Mouse (Mus musculus): ENCODE measurements around the gene Hoxd8. TPM values are rescaled to one million over a fixed set of nuclear protein-coding genes. Genes with fewer than 3 reads are reported as not detected.

Hoxd8 gene
- total RNA-seq, 2 experiments from 2014 or later, result 1.1 to 1.3 TPM

GRCm38 (mm10) chr2:74668370-74669229 is 35.8 kb upstream of the Hoxd8 start:
- DNase-seq, result no peak
- intact Hi-C loops (cut with DNase I), result no loop called here

- no peak for DNase-seq
- intact Hi-C loops (cut with DNase I), result no loop called here
Measured at GRCm38 (mm10) chr2:74669230-74669578, 35.2 kb upstream of the Hoxd8 start.

- DNase-seq, result no peak
- intact Hi-C loops (cut with DNase I), result loop anchor here (5.0 kb wide), 2 partner anchors 602 to 1087 kb away; partner anchors contain the start of gene Chrna1
Measured at GRCm38 (mm10) chr2:74669650-74670235, 34.7 kb upstream of the Hoxd8 start.

GRCm38 (mm10) chr2:74670632-74671188 is 33.7 kb upstream of the Hoxd8 start:
- intact Hi-C loops (cut with DNase I), result loop anchor here (5.0 kb wide), 2 partner anchors 603 to 1088 kb away; partner anchors contain the start of gene Chrna1
- DNase-seq, result no peak

GRCm38 (mm10) chr2:74671847-74672246 is 32.6 kb upstream of the Hoxd8 start:
- no peak for DNase-seq
- intact Hi-C loops (cut with DNase I), result loop anchor here (5.0 kb wide), 2 partner anchors 605 to 1090 kb away; partner anchors contain the start of gene Chrna1

- peak in 1 of 2 experiments; percentile 59 for DNase-seq
- intact Hi-C loops (cut with DNase I), result loop anchor here (1.0 to 5.0 kb wide), 3 partner anchors 605 to 1090 kb away; partner anchors contain the start of gene Chrna1
Measured at GRCm38 (mm10) chr2:74672481-74673362, 31.7 kb upstream of the Hoxd8 start.

GRCm38 (mm10) chr2:74673835-74674425 is 30.5 kb upstream of the Hoxd8 start:
- intact Hi-C loops (cut with DNase I), result loop anchor here (1.0 to 5.0 kb wide), 3 partner anchors 607 to 1092 kb away; partner anchors contain the start of gene Chrna1
- no peak for DNase-seq

GRCm38 (mm10) chr2:74674881-74675665 is 29.3 kb upstream of the Hoxd8 start, which contains the start of gene Hoxd12:
TSS of gene Hoxd12 (plus strand) at chr2:74675013.
- intact Hi-C loops (cut with DNase I), result loop anchor here (5.0 kb wide), 2 partner anchors 608 to 1093 kb away; partner anchors contain the start of gene Chrna1

GRCm38 (mm10) chr2:74675666-74676282 is 28.6 kb upstream of the Hoxd8 start:
- intact Hi-C loops (cut with DNase I), result no loop called here
- no peak for DNase-seq

More at GRCm38 (mm10) chr2:74674881-74675665, 29.3 kb upstream of the Hoxd8 start, which contains the start of gene Hoxd12:
- DNase-seq, result no peak

GRCm38 (mm10) chr2:74676376-74677052 is 27.9 kb upstream of the Hoxd8 start:
- intact Hi-C loops (cut with DNase I), result no loop called here
- no peak for DNase-seq

GRCm38 (mm10) chr2:74677106-74677505 is 27.3 kb upstream of the Hoxd8 start:
- intact Hi-C loops (cut with DNase I), result no loop called here
- no peak for DNase-seq

GRCm38 (mm10) chr2:74678891-74679595 is 25.4 kb upstream of the Hoxd8 start, which contains the start of gene Hoxd11:
TSS of gene Hoxd11 (plus strand) at chr2:74679557.
- no peak for DNase-seq
- intact Hi-C loops (cut with DNase I), result no loop called here

- no peak for DNase-seq
- intact Hi-C loops (cut with DNase I), result no loop called here
Measured at GRCm38 (mm10) chr2:74679596-74679971, 24.8 kb upstream of the Hoxd8 start.

GRCm38 (mm10) chr2:74679980-74680379 is 24.4 kb upstream of the Hoxd8 start:
- intact Hi-C loops (cut with DNase I), result no loop called here
- no peak for DNase-seq

GRCm38 (mm10) chr2:74680561-74681398 is 23.6 kb upstream of the Hoxd8 start:
- DNase-seq, result no peak
- intact Hi-C loops (cut with DNase I), result no loop called here
